Mouse (Mus musculus) G1E (cell line): ENCODE results near the gene Tiam2. TPM values are rescaled to one million over a fixed set of nuclear protein-coding genes. Genes with fewer than 3 reads are reported as not detected.

Experiments
- ATAC-seq: 2 replicates; pipeline ENCODE4 v1.8.0; 2016; ENCODE audit warnings: mild to moderate bottlenecking; ENCODE audit not compliant: insufficient number of reproducible peaks, poor library complexity, low FRiP score, severe bottlenecking; ENCODE audit errors: extremely low read depth
- DNase-seq: peaks from one replicate; pipeline ENCODE4 v3.0.0; 2012; ENCODE audit warnings: low spot score
- H3K27me3 ChIP-seq: 2 replicates; pipeline ENCODE4 v1.6.1; 2012; ENCODE audit warnings: mild to moderate bottlenecking, low read length, inconsistent platforms; ENCODE audit not compliant: insufficient read depth
- H3K36me3 ChIP-seq: replicated peaks from 2 replicates; pipeline ENCODE3; 2012; ENCODE audit warnings: mild to moderate bottlenecking, inconsistent platforms
- H3K4me1 ChIP-seq: 2 replicates; pipeline ENCODE4 v1.6.1; 2012; ENCODE audit warnings: low read depth, low read length, inconsistent platforms, mixed read lengths; ENCODE audit not compliant: insufficient read depth
- H3K4me3 ChIP-seq: 2 replicates; pipeline ENCODE4 v1.5.1; 2012; ENCODE audit warnings: low read depth, mild to moderate bottlenecking, inconsistent platforms, low read length, moderate library complexity, mixed read lengths
- H3K9me3 ChIP-seq: replicated peaks from 2 replicates; pipeline ENCODE4 v1.6.1; 2012; ENCODE audit warnings: inconsistent platforms
- CTCF ChIP-seq: IDR thresholded peaks from 2 replicates; pipeline ENCODE4 v1.5.1; 2012; ENCODE audit warnings: low read depth, low read length, inconsistent platforms, mixed read lengths
- GATA1 ChIP-seq: IDR thresholded peaks from 2 replicates; pipeline ENCODE4 v1.6.1; 2012; ENCODE audit warnings: borderline replicate concordance, low read length, inconsistent platforms, mixed read lengths
- GATA2 ChIP-seq: IDR thresholded peaks from 2 replicates; pipeline ENCODE4 v1.6.1; 2012; ENCODE audit warnings: low read depth, low read length, inconsistent platforms, borderline replicate concordance
- POLR2AphosphoS5 ChIP-seq: IDR thresholded peaks from 2 replicates; pipeline ENCODE4 v1.6.1; 2012; ENCODE audit warnings: low read depth, low read length, inconsistent platforms; ENCODE audit not compliant: insufficient replicate concordance
- TAL1 ChIP-seq: conservative IDR thresholded peaks from 2 replicates; pipeline ENCODE4 v1.6.1; 2012; ENCODE audit warnings: low read depth, low read length, inconsistent platforms, mixed read lengths
- polyA plus RNA-seq: library from polyadenylated mRNA; stranded (reverse); fragments of >175 nt; gene quantifications from 2 replicates; pipeline ENCODE4 v1.2.3, GENCODE M21; 2012
- total RNA-seq, 2 experiments: library from RNA; stranded (forward) in 1 of 2; stranded (reverse) in 1 of 2; fragments of 200-1000 nt in 1 of 2; fragments of >200 nt in 1 of 2; fragmentation: Nextera tagmentation in 1 of 2; gene quantifications; 2 replicates each; pipeline ENCODE4 v1.2.3; 2014 to 2017

The Tiam2 gene
- total and polyA plus RNA-seq, 3 experiments: 0.49 TPM; not detected in 2

GRCm38 (mm10) chr17:3360236-3360635 lies 33.9 kb downstream of the Tiam2 start:
- Histone ChIP-seq H3K4me3 (no peak overlapping the region), H3K36me3 (no peaks in the 10 kb centered on the region), H3K27me3 (0 out of 2 replicates have a peak, but pooled peaks cover 3% of the 10 kb centered on the region), H3K4me1 (no peaks in the 10 kb centered on the region), H3K9me3 (no peaks in the 10 kb centered on the region)
- no peak for DNase-seq
- TF ChIP-seq GATA1 (no peak), TAL1 (no peak), CTCF (no peak), GATA2 (no peak), POLR2AphosphoS5 (no peak)
- ATAC-seq: no peak

- no peak for ATAC-seq
- Histone ChIP-seq H3K36me3 (no peaks in the 10 kb centered on the region), H3K27me3 (0 out of 2 replicates have a peak, but pooled peaks cover 3% of the 10 kb centered on the region), H3K4me1 (no peaks in the 10 kb centered on the region), H3K4me3 (no peak overlapping the region), H3K9me3 (no peaks in the 10 kb centered on the region)
- no peak for TF ChIP-seq CTCF
- TF ChIP-seq GATA1: no peak
- TF ChIP-seq TAL1: no peak
- TF ChIP-seq GATA2: no peak
- no peak for TF ChIP-seq POLR2AphosphoS5
- DNase-seq: no peak
Measured at GRCm38 (mm10) chr17:3361751-3362150, 35.4 kb downstream of the Tiam2 start.

- TF ChIP-seq GATA2 (no peak), CTCF (no peak), TAL1 (no peak), GATA1 (no peak), POLR2AphosphoS5 (no peak)
- DNase-seq (no peak), ATAC-seq (no peak)
- H3K27me3 ChIP-seq: 0 out of 2 replicates have a peak, but pooled peaks cover 3% of the 10 kb centered on the region
- H3K36me3 ChIP-seq: no peaks in the 10 kb centered on the region
- no peak overlapping the region for H3K4me3 ChIP-seq
- no peaks in the 10 kb centered on the region for H3K9me3 ChIP-seq
- H3K4me1 ChIP-seq: no peaks in the 10 kb centered on the region
Measured at GRCm38 (mm10) chr17:3363216-3363615, 36.8 kb downstream of the Tiam2 start.

- Histone ChIP-seq H3K36me3 (no peaks in the 10 kb centered on the region), H3K4me3 (no peak overlapping the region), H3K27me3 (no peaks in the 10 kb centered on the region; the same call in 1 of the 2 replicates), H3K9me3 (no peaks in the 10 kb centered on the region), H3K4me1 (no peaks in the 10 kb centered on the region)
- TF ChIP-seq GATA1 (no peak), POLR2AphosphoS5 (no peak), TAL1 (no peak), CTCF (no peak), GATA2 (no peak)
- ATAC-seq (no peak), DNase-seq (no peak)
Measured at GRCm38 (mm10) chr17:3366741-3367140, 40.4 kb downstream of the Tiam2 start.

GRCm38 (mm10) chr17:3368386-3368785 lies 42.0 kb downstream of the Tiam2 start:
- DNase-seq: no peak
- TF ChIP-seq GATA1 (no peak), CTCF (no peak), GATA2 (no peak), POLR2AphosphoS5 (no peak), TAL1 (no peak)
- Histone ChIP-seq H3K4me3 (no peak overlapping the region), H3K9me3 (no peaks in the 10 kb centered on the region), H3K36me3 (no peaks in the 10 kb centered on the region), H3K27me3 (peaks cover 3% of the 10 kb centered on the region; the same call in 1 of the 2 replicates), H3K4me1 (no peaks in the 10 kb centered on the region)
- ATAC-seq: no peak

GRCm38 (mm10) chr17:3369631-3370030 lies 43.3 kb downstream of the Tiam2 start:
- Histone ChIP-seq H3K27me3 (peaks cover 3% of the 10 kb centered on the region; the same call in 1 of the 2 replicates), H3K36me3 (no peaks in the 10 kb centered on the region), H3K9me3 (no peaks in the 10 kb centered on the region), H3K4me3 (no peak overlapping the region), H3K4me1 (no peaks in the 10 kb centered on the region)
- TF ChIP-seq POLR2AphosphoS5 (no peak), GATA1 (no peak), GATA2 (no peak), CTCF (no peak), TAL1 (no peak)
- no peak for DNase-seq
- no peak for ATAC-seq

GRCm38 (mm10) chr17:3378606-3379005 lies 52.2 kb downstream of the Tiam2 start:
- H3K27me3 ChIP-seq: peaks cover 13% of the 10 kb centered on the region; the same call in 1 of the 2 replicates
- TF ChIP-seq POLR2AphosphoS5 (no peak), CTCF (no peak), GATA2 (no peak), GATA1 (no peak), TAL1 (no peak)
- ATAC-seq: no peak
- no peaks in the 10 kb centered on the region for H3K4me1 ChIP-seq
- no peak overlapping the region for H3K4me3 ChIP-seq
- no peak for DNase-seq
- H3K9me3 ChIP-seq: no peaks in the 10 kb centered on the region
- H3K36me3 ChIP-seq: no peaks in the 10 kb centered on the region
